Mouse (Mus musculus): ENCODE data around the gene Ctr9. TPM values are rescaled to one million over a fixed set of nuclear protein-coding genes. Genes with fewer than 3 reads are reported as not detected.
A peak's percentile ranks its signal among the peaks of the same experiment; 100 is the strongest.

The Ctr9 gene
- polyA plus RNA-seq, 1 experiment from 2014 or later = 49.7 TPM

GRCm38 (mm10) chr7:111048920-111049319, 20.2 kb downstream of the Ctr9 start:
- peaks cover 91% of the 10 kb centered on the region for H3K36me3 ChIP-seq
- 85% methylated on average over 5 of the region's 5 CpGs for WGBS
- no peak for ATAC-seq (ENCODE audit: insufficient number of reproducible peaks, low FRiP score)

GRCm38 (mm10) chr7:111049652-111050421, 21.1 kb downstream of the Ctr9 start:
- no peak overlapping the region for H3K4me2 ChIP-seq
- peaks cover 31% of the 10 kb centered on the region for H3K4me1 ChIP-seq (replicated peaks)
- no peak overlapping the region for H3K4me3 ChIP-seq
- 58% methylated on average over 6 of the region's 6 CpGs for WGBS
- no peak for ATAC-seq (ENCODE audit: insufficient number of reproducible peaks, low FRiP score)
- no peaks in the 10 kb centered on the region for H3K9me3 ChIP-seq (replicated peaks)
- H3K27ac ChIP-seq (ENCODE audit: poor library complexity, severe bottlenecking) = no peak overlapping the region
- H3K9ac ChIP-seq = no peak overlapping the region
- no peaks in the 10 kb centered on the region for H3K27me3 ChIP-seq (replicated peaks)
- peaks cover 91% of the 10 kb centered on the region for H3K36me3 ChIP-seq

More at GRCm38 (mm10) chr7:111048920-111049319, 20.2 kb downstream of the Ctr9 start:
- H3K4me3 ChIP-seq = no peak overlapping the region
- H3K9ac ChIP-seq = no peak overlapping the region
- H3K4me2 ChIP-seq = no peak overlapping the region
- no peak overlapping the region for H3K27ac ChIP-seq (ENCODE audit: poor library complexity, severe bottlenecking)
- no peaks in the 10 kb centered on the region for H3K27me3 ChIP-seq (replicated peaks)
- peaks cover 22% of the 10 kb centered on the region for H3K4me1 ChIP-seq (replicated peaks)
- H3K9me3 ChIP-seq (replicated peaks) = no peaks in the 10 kb centered on the region

DNA sequence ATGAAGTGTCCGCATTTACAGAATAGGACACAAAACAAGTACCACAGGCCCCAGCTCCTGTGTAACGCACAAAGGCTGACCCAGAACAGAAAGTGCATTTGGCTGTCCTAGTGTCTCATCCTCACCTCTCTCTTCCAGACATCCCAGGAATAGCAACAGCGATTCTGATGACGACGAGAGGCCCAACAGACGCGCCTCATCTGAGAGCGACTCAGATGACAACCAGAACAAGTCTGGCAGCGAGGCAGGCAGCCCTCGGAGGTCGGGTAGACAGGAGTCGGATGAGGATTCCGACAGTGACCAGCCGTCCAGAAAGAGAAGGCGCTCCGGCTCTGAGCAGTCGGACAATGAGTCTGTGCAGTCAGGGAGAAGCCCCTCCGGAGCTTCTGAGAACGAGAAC, 26.5 kb downstream of the Ctr9 start:
- Histone ChIP-seq H3K9ac (0 out of 2 replicates have a peak overlapping the region, but pooled peaks have one; percentile 20), H3K27me3 (replicated peaks) (no peaks in the 10 kb centered on the region), H3K36me3 (peaks cover 60% of the 10 kb centered on the region), H3K27ac (ENCODE audit: poor library complexity, severe bottlenecking) (peak overlapping the region; percentile 86), H3K4me3 (no peak overlapping the region), H3K9me3 (replicated peaks) (no peaks in the 10 kb centered on the region), H3K4me1 (replicated peaks) (peaks cover 43% of the 10 kb centered on the region), H3K4me2 (peak overlapping the region; percentile 34)
- WGBS = 54% methylated on average over 19 of the region's 19 CpGs
- no peak for ATAC-seq (ENCODE audit: insufficient number of reproducible peaks, low FRiP score)

DNA sequence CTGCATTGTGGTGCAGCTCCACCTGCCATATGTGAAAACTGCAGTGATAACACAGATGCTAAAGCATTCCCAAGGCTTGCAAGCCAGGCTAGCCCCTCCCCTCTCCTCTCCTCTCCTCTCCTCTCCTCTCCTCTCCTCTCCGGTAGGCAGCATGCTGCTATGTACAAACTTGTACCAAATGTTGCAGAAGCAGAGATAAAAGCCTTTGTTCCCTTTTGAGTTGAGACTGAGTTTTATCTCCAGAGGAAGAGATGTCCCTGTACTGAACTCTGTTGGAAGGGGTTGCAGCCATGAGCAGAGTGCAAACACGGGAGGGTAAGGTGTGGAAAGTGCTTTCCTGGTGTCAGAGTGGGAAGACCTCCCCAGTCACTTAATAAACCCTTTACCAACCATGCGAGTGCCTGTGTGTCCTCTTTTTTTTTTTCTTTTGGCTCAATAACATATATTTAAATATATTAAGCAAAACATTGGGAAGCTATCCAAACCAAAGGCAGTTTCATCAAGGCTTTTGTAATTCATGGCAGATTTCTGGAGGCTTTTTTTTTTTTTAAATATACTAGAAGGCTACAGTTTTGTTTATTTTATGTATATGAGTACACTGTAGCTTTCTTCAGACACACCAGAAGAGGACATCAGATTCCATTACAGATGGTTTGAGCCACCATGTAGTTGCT, 27.4 kb downstream of the Ctr9 start:
- no peak overlapping the region for H3K4me2 ChIP-seq
- H3K4me1 ChIP-seq (replicated peaks) = peaks cover 43% of the 10 kb centered on the region
- H3K36me3 ChIP-seq = peaks cover 51% of the 10 kb centered on the region
- H3K9ac ChIP-seq = no peak overlapping the region
- no peak overlapping the region for H3K4me3 ChIP-seq
- H3K9me3 ChIP-seq (replicated peaks) = no peaks in the 10 kb centered on the region
- WGBS = 32% methylated on average over 3 of the region's 3 CpGs
- H3K27ac ChIP-seq (ENCODE audit: poor library complexity, severe bottlenecking) = peak overlapping the region; percentile 86; the same call in 1 of the 2 replicates
- no peaks in the 10 kb centered on the region for H3K27me3 ChIP-seq (replicated peaks)
- peak; percentile 38; the same call in 1 of the 2 replicates for ATAC-seq (ENCODE audit: insufficient number of reproducible peaks, low FRiP score)

GRCm38 (mm10) chr7:111059527-111059926, 30.8 kb downstream of the Ctr9 start:
- no peak overlapping the region for H3K27ac ChIP-seq (ENCODE audit: poor library complexity, severe bottlenecking)
- H3K9ac ChIP-seq = no peak overlapping the region
- no peaks in the 10 kb centered on the region for H3K27me3 ChIP-seq (replicated peaks)
- no peak for ATAC-seq (ENCODE audit: insufficient number of reproducible peaks, low FRiP score)
- no peak overlapping the region for H3K4me2 ChIP-seq
- no peaks in the 10 kb centered on the region for H3K9me3 ChIP-seq (replicated peaks)
- H3K4me1 ChIP-seq (replicated peaks) = peaks cover 15% of the 10 kb centered on the region
- 70% methylated on average over 5 of the region's 5 CpGs for WGBS
- peaks cover 28% of the 10 kb centered on the region for H3K36me3 ChIP-seq
- no peak overlapping the region for H3K4me3 ChIP-seq

DNA sequence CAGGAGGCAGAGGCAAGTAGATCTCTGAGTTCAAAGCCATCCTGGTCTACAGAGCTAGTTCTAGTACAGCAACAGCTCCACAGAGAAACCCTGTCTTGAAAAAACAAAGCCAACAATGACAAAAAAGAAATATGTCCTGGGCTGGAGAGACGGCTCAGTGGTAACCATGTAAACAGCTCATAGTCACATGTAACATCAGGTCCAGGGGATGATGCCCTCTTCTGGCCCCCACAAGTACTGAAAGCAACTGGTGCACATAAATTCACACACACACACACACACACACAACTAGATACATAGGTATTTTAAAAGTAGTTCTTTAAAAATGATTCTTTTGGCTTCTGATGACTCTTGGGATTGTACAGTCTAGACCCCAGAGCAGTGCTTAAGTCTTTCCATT, 34.2 kb downstream of the Ctr9 start:
- peaks cover 3% of the 10 kb centered on the region for H3K9me3 ChIP-seq (replicated peaks)

DNA sequence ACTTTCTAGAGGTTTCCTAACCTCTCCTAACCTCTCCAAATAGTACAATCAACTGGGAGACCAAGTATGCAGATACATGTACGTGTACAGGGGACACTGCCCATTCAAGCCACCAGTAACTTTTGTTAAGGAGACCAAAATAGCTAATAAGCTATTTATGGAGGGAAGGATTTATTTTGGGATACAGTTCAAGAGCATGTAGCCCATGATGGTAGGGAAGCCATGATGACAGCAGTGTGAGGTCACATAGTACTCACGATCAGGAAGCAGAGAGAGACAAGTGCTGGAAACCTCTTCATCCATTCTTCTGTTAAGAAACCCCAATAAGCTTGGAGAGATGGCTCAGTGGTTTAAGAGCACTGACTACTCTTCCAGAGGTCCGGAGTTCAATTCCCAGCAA, 39.4 kb downstream of the Ctr9 start:
- H3K36me3 ChIP-seq = peaks cover 56% of the 10 kb centered on the region
- no peaks in the 10 kb centered on the region for H3K4me1 ChIP-seq (replicated peaks)
- 82% methylated on average over 3 of the region's 3 CpGs for whole genome bisulfite sequencing
- H3K4me2 ChIP-seq = no peak overlapping the region
- H3K9ac ChIP-seq = no peak overlapping the region
- no peak overlapping the region for H3K27ac ChIP-seq (ENCODE audit: poor library complexity, severe bottlenecking)
- H3K27me3 ChIP-seq (replicated peaks) = no peaks in the 10 kb centered on the region
- no peak overlapping the region for H3K4me3 ChIP-seq
- no peak for ATAC-seq (ENCODE audit: insufficient number of reproducible peaks, low FRiP score)
- H3K9me3 ChIP-seq (replicated peaks) = peaks cover 8% of the 10 kb centered on the region

More for the DNA sequence above, 34.2 kb downstream of the Ctr9 start:
- H3K4me3 ChIP-seq = no peak overlapping the region
- no peaks in the 10 kb centered on the region for H3K4me1 ChIP-seq (replicated peaks)
- no peak overlapping the region for H3K9ac ChIP-seq
- ATAC-seq (ENCODE audit: insufficient number of reproducible peaks, low FRiP score) = no peak
- no peaks in the 10 kb centered on the region for H3K27me3 ChIP-seq (replicated peaks)
- H3K4me2 ChIP-seq = no peak overlapping the region
- no peak overlapping the region for H3K27ac ChIP-seq (ENCODE audit: poor library complexity, severe bottlenecking)
- peaks cover 18% of the 10 kb centered on the region for H3K36me3 ChIP-seq
- WGBS = 91% methylated on average over 1 of the region's 1 CpGs

- H3K4me3 ChIP-seq = no peak overlapping the region
- H3K4me1 ChIP-seq (replicated peaks) = 0 out of 2 replicates have a peak, but pooled peaks cover 4% of the 10 kb centered on the region
- peak; percentile 42; the same call in 1 of the 2 replicates for ATAC-seq (ENCODE audit: insufficient number of reproducible peaks, low FRiP score)
- WGBS = 92% methylated on average over 7 of the region's 7 CpGs
- H3K4me2 ChIP-seq = no peak overlapping the region
- H3K9ac ChIP-seq = no peak overlapping the region
- peaks cover 62% of the 10 kb centered on the region for H3K36me3 ChIP-seq
- H3K27me3 ChIP-seq (replicated peaks) = no peaks in the 10 kb centered on the region
- H3K9me3 ChIP-seq (replicated peaks) = peaks cover 8% of the 10 kb centered on the region
- H3K27ac ChIP-seq (ENCODE audit: poor library complexity, severe bottlenecking) = peak overlapping the region; percentile 25; the same call in 1 of the 2 replicates
Observed at GRCm38 (mm10) chr7:111069439-111070166, 40.9 kb downstream of the Ctr9 start.

- no peak overlapping the region for H3K4me3 ChIP-seq
- peaks cover 8% of the 10 kb centered on the region for H3K9me3 ChIP-seq (replicated peaks)
- 0 out of 2 replicates have a peak, but pooled peaks cover 5% of the 10 kb centered on the region for H3K4me1 ChIP-seq (replicated peaks)
- 90% methylated on average over 2 of the region's 2 CpGs for WGBS
- no peak overlapping the region for H3K9ac ChIP-seq
- H3K36me3 ChIP-seq = peaks cover 67% of the 10 kb centered on the region
- H3K27me3 ChIP-seq (replicated peaks) = no peaks in the 10 kb centered on the region
- no peak overlapping the region for H3K4me2 ChIP-seq
- H3K27ac ChIP-seq (ENCODE audit: poor library complexity, severe bottlenecking) = no peak overlapping the region
- ATAC-seq (ENCODE audit: insufficient number of reproducible peaks, low FRiP score) = no peak
Observed at GRCm38 (mm10) chr7:111070167-111070496, 41.4 kb downstream of the Ctr9 start.

GRCm38 (mm10) chr7:111072410-111072809, 43.7 kb downstream of the Ctr9 start:
- no peak for ATAC-seq (ENCODE audit: insufficient number of reproducible peaks, low FRiP score)

DNA sequence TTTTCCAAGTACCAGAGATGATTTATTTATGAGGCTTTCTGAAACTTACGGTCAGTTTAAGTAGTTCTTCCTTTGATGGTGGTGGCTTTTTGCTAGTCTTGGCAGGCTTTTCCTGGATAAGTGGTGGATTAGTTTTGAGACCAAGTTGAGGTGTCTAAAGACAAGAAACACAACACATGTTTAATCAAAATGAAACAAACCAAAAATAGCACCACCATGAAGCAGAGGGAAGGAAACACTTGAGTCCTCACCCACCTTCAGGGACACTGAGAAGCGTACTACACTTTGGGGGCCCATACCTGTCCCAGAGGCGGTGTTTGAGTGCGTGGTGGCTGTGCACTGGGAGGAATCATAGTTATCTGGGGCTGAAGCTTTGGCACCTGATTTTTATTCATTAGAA, 46.5 kb downstream of the Ctr9 start:
- no peak overlapping the region for H3K4me2 ChIP-seq
- WGBS = 71% methylated on average over 4 of the region's 4 CpGs
- 0 out of 2 replicates have a peak overlapping the region, but pooled peaks have one; percentile 13 for H3K27ac ChIP-seq (ENCODE audit: poor library complexity, severe bottlenecking)
- H3K4me1 ChIP-seq (replicated peaks) = peaks cover 25% of the 10 kb centered on the region
- no peaks in the 10 kb centered on the region for H3K27me3 ChIP-seq (replicated peaks)
- ATAC-seq (ENCODE audit: insufficient number of reproducible peaks, low FRiP score) = no peak
- no peak overlapping the region for H3K4me3 ChIP-seq
- no peaks in the 10 kb centered on the region for H3K9me3 ChIP-seq (replicated peaks)
- no peak overlapping the region for H3K9ac ChIP-seq
- H3K36me3 ChIP-seq = peaks cover 87% of the 10 kb centered on the region

More at GRCm38 (mm10) chr7:111072410-111072809, 43.7 kb downstream of the Ctr9 start:
- peaks cover 8% of the 10 kb centered on the region for H3K9me3 ChIP-seq (replicated peaks)
- peaks cover 15% of the 10 kb centered on the region for H3K4me1 ChIP-seq (replicated peaks)
- no peak overlapping the region for H3K4me3 ChIP-seq
- no peak overlapping the region for H3K4me2 ChIP-seq
- H3K27me3 ChIP-seq (replicated peaks) = no peaks in the 10 kb centered on the region
- H3K36me3 ChIP-seq = peaks cover 85% of the 10 kb centered on the region
- 95% methylated on average over 4 of the region's 4 CpGs for WGBS
- no peak overlapping the region for H3K9ac ChIP-seq
- H3K27ac ChIP-seq (ENCODE audit: poor library complexity, severe bottlenecking) = no peak overlapping the region

Measured in heart, embryonic 12.5 days (tissue).